Mouse (Mus musculus): ENCODE measurements around the gene Hectd3. TPM values are rescaled to one million over a fixed set of nuclear protein-coding genes. Genes with fewer than 3 reads are reported as not detected.

Gene Hectd3
- polyA plus RNA-seq, 1 experiment from 2014 or later = 25.6 TPM

- Histone ChIP-seq H3K4me1 (replicated peaks) (peaks cover 15% of the 10 kb centered on the region), H3K27ac (replicated peaks) (0 out of 2 replicates have a peak within 1 kb of the TSS, but pooled peaks have one; percentile 30), H3K27me3 (no peaks in the 10 kb centered on the region), H3K36me3 (peaks cover 21% of the 10 kb centered on the region), H3K4me2 (peak within 1 kb of the TSS; percentile 68), H3K9ac (peak within 1 kb of the TSS; percentile 73), H3K9me3 (no peaks in the 10 kb centered on the region), H3K4me3 (peak within 1 kb of the TSS; percentile 54)
- ATAC-seq (ENCODE audit: low read depth) = peak; percentile 97
- WGBS = 1% methylated on average over 61 of the region's 61 CpGs
Observed at GRCm38 (mm10) chr4:117019206-117020134, 24.4 kb downstream of the Hectd3 start, which contains the start of gene Eif2b3. Gene Eif2b3 (plus strand): TSS chr4:117019402.

- no peak overlapping the region for H3K27ac ChIP-seq (replicated peaks)
- no peak overlapping the region for H3K4me2 ChIP-seq
- H3K9ac ChIP-seq = no peak overlapping the region
- peaks cover 26% of the 10 kb centered on the region for H3K36me3 ChIP-seq
- H3K4me1 ChIP-seq (replicated peaks) = peaks cover 15% of the 10 kb centered on the region
- 94% methylated on average over 4 of the region's 4 CpGs for WGBS
- H3K4me3 ChIP-seq = no peak overlapping the region
- H3K9me3 ChIP-seq = no peaks in the 10 kb centered on the region
- no peak for ATAC-seq (ENCODE audit: low read depth)
- H3K27me3 ChIP-seq = no peaks in the 10 kb centered on the region
Observed at GRCm38 (mm10) chr4:117023469-117023868, 28.4 kb downstream of the Hectd3 start.

GRCm38 (mm10) chr4:117031105-117031504 is 36.0 kb downstream of the Hectd3 start:
- Histone ChIP-seq H3K36me3 (peaks cover 28% of the 10 kb centered on the region), H3K27ac (replicated peaks) (no peak overlapping the region), H3K9ac (no peak overlapping the region), H3K27me3 (no peaks in the 10 kb centered on the region), H3K9me3 (no peaks in the 10 kb centered on the region), H3K4me1 (replicated peaks) (no peaks in the 10 kb centered on the region), H3K4me3 (no peak overlapping the region), H3K4me2 (no peak overlapping the region)
- ATAC-seq (ENCODE audit: low read depth) = no peak
- WGBS = 100% methylated on average over 1 of the region's 1 CpGs

GRCm38 (mm10) chr4:117039925-117040687 is 45.0 kb downstream of the Hectd3 start:
- H3K4me2 ChIP-seq = peak overlapping the region; percentile 21
- peak; percentile 73 for ATAC-seq (ENCODE audit: low read depth)
- H3K4me1 ChIP-seq (replicated peaks) = peaks cover 29% of the 10 kb centered on the region
- peak overlapping the region; percentile 76 for H3K27ac ChIP-seq (replicated peaks)
- no peak overlapping the region for H3K4me3 ChIP-seq
- WGBS = 15% methylated on average over 9 of the region's 9 CpGs
- peak overlapping the region; percentile 27; the same call in 1 of the 2 replicates for H3K9ac ChIP-seq
- no peaks in the 10 kb centered on the region for H3K36me3 ChIP-seq
- H3K27me3 ChIP-seq = no peaks in the 10 kb centered on the region
- no peaks in the 10 kb centered on the region for H3K9me3 ChIP-seq

- WGBS = 29% methylated on average over 1 of the region's 1 CpGs
- ATAC-seq (ENCODE audit: low read depth) = no peak
- no peaks in the 10 kb centered on the region for H3K9me3 ChIP-seq
- H3K4me2 ChIP-seq = peak overlapping the region; percentile 3; the same call in 1 of the 2 replicates
- peaks cover 29% of the 10 kb centered on the region for H3K4me1 ChIP-seq (replicated peaks)
- H3K9ac ChIP-seq = no peak overlapping the region
- H3K27ac ChIP-seq (replicated peaks) = peak overlapping the region; percentile 76
- H3K4me3 ChIP-seq = no peak overlapping the region
- H3K36me3 ChIP-seq = no peaks in the 10 kb centered on the region
- no peaks in the 10 kb centered on the region for H3K27me3 ChIP-seq
Observed at GRCm38 (mm10) chr4:117040791-117041190, 45.7 kb downstream of the Hectd3 start.

GRCm38 (mm10) chr4:117041283-117041721 is 46.2 kb downstream of the Hectd3 start:
- Histone ChIP-seq H3K36me3 (no peaks in the 10 kb centered on the region), H3K9ac (no peak overlapping the region), H3K27ac (replicated peaks) (peak overlapping the region; percentile 76), H3K27me3 (no peaks in the 10 kb centered on the region), H3K9me3 (no peaks in the 10 kb centered on the region), H3K4me2 (peak overlapping the region; percentile 3; the same call in 1 of the 2 replicates), H3K4me3 (no peak overlapping the region), H3K4me1 (replicated peaks) (peaks cover 29% of the 10 kb centered on the region)
- WGBS = 58% methylated on average over 4 of the region's 4 CpGs
- no peak for ATAC-seq (ENCODE audit: low read depth)

- Histone ChIP-seq H3K36me3 (peaks cover 23% of the 10 kb centered on the region), H3K9ac (no peak overlapping the region), H3K9me3 (no peaks in the 10 kb centered on the region), H3K4me2 (no peak overlapping the region), H3K27ac (replicated peaks) (no peak overlapping the region), H3K4me1 (replicated peaks) (no peaks in the 10 kb centered on the region), H3K27me3 (no peaks in the 10 kb centered on the region), H3K4me3 (no peak overlapping the region)
- ATAC-seq (ENCODE audit: low read depth) = no peak
- 80% methylated on average over 3 of the region's 3 CpGs for WGBS
Observed at GRCm38 (mm10) chr4:117048836-117049235, 53.7 kb downstream of the Hectd3 start.

- no peak overlapping the region for H3K27ac ChIP-seq (replicated peaks)
- no peak overlapping the region for H3K4me3 ChIP-seq
- no peak for ATAC-seq (ENCODE audit: low read depth)
- no peaks in the 10 kb centered on the region for H3K27me3 ChIP-seq
- no peaks in the 10 kb centered on the region for H3K9me3 ChIP-seq
- H3K9ac ChIP-seq = no peak overlapping the region
- 92% methylated on average over 1 of the region's 1 CpGs for WGBS
- H3K4me2 ChIP-seq = no peak overlapping the region
- H3K4me1 ChIP-seq (replicated peaks) = no peaks in the 10 kb centered on the region
- peaks cover 23% of the 10 kb centered on the region for H3K36me3 ChIP-seq
Observed at GRCm38 (mm10) chr4:117049485-117049884, 54.4 kb downstream of the Hectd3 start.

- ATAC-seq (ENCODE audit: low read depth) = no peak
- peaks cover 21% of the 10 kb centered on the region for H3K36me3 ChIP-seq
Observed at GRCm38 (mm10) chr4:117052626-117053025, 57.5 kb downstream of the Hectd3 start.

GRCm38 (mm10) chr4:117053956-117054355 is 58.8 kb downstream of the Hectd3 start:
- Histone ChIP-seq H3K36me3 (peaks cover 18% of the 10 kb centered on the region), H3K9me3 (no peaks in the 10 kb centered on the region), H3K9ac (no peak overlapping the region), H3K4me1 (replicated peaks) (no peaks in the 10 kb centered on the region), H3K27me3 (no peaks in the 10 kb centered on the region), H3K4me3 (no peak overlapping the region), H3K27ac (replicated peaks) (0 out of 2 replicates have a peak overlapping the region, but pooled peaks have one; percentile 33), H3K4me2 (no peak overlapping the region)
- 67% methylated on average over 4 of the region's 4 CpGs for WGBS
- no peak for ATAC-seq (ENCODE audit: low read depth)

More at GRCm38 (mm10) chr4:117052626-117053025, 57.5 kb downstream of the Hectd3 start:
- no peak overlapping the region for H3K4me2 ChIP-seq
- no peaks in the 10 kb centered on the region for H3K27me3 ChIP-seq
- 79% methylated on average over 4 of the region's 4 CpGs for WGBS
- H3K4me1 ChIP-seq (replicated peaks) = no peaks in the 10 kb centered on the region
- 0 out of 2 replicates have a peak overlapping the region, but pooled peaks have one; percentile 24 for H3K27ac ChIP-seq (replicated peaks)
- no peak overlapping the region for H3K4me3 ChIP-seq
- no peaks in the 10 kb centered on the region for H3K9me3 ChIP-seq
- no peak overlapping the region for H3K9ac ChIP-seq
